Mouse (Mus musculus) spleen, postnatal 10 days (tissue): Measurements from ENCODE around the gene Jakmip3.
A peak's percentile ranks its signal among the peaks of the same experiment; 100 is the strongest.

Source experiments
- DNase-seq, 2 experiments: peaks; one replicate each; pipeline ENCODE4 v3.0.0; 2021 to 2022; ENCODE audit warnings: low spot score in 2 of 2

Jakmip3 gene

GRCm38 (mm10) chr7:139063406-139063805, 122.9 kb downstream of the Jakmip3 start:
- DNase-seq: peak in 1 of 2 experiments; percentile 23

GRCm38 (mm10) chr7:139068182-139068623, 127.7 kb downstream of the Jakmip3 start:
- DNase-seq: peak; percentile 14 to 63

DNA sequence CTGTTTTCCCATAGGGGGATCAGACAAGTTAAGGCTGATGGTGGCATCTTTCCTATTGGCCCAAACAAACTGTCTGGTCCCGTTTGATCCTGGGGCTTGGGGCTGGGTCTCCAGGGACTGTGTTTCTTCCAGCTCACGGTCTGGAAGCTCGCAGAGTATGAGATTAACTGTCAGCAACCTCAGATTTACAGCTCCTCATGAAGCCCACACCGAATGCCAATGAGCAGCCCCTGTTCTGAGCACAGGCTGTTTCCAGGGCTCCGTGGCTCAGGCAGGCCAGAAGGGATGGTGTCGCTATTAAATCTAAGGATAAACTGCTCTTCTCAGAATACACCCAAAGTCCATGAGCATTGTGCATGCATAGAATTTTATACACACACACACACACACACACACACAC, 133.7 kb downstream of the Jakmip3 start:
- DNase-seq: no peak

DNA sequence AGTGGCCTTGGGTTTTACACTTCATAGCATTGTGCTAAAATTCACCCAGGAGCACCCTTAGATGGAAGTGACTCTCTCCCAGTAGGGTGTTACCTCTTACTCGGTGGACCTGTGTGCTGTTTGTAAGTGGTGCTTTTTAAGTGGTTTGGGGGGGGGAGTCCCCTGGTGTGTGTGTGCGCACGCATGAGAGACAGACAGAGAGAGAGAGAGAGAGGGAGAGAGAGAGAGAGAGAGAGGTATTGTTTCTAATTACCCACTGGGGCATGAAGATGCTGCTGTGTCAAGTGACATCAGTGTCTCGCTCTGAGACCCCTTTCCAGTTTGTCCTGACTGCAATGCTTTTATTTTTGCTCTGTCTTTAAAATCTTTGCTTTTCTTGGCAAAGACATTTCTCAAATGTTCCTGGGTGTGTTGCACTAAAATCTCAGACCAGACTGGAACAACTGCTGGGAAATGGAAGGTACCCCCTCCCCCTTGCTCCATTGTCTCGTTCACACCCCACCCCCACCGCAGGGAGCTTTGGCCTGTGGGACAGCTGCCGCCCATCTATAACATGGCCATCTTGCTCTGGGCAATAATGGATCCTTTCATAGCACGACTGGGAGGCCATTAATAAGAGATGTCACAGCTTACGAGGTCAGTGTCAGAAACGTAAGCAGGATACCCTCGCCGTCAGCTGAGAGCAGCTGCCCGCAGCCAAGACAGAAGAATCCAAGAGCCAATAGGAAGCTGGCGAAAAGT, 134.7 kb downstream of the Jakmip3 start:
- DNase-seq: no peak

- no peak for DNase-seq
These were observed 136.8 kb downstream of the Jakmip3 start for GRCm38 (mm10) chr7:139077283-139077682.

GRCm38 (mm10) chr7:139078181-139078580, 137.7 kb downstream of the Jakmip3 start:
- DNase-seq: no peak

- DNase-seq: no peak
These were observed 138.6 kb downstream of the Jakmip3 start for GRCm38 (mm10) chr7:139079141-139079540.

- peak in 1 of 2 experiments; percentile 33 for DNase-seq
These were observed 140.2 kb downstream of the Jakmip3 start for GRCm38 (mm10) chr7:139080714-139081113.

GRCm38 (mm10) chr7:139081158-139081557, 140.6 kb downstream of the Jakmip3 start:
- DNase-seq: no peak

- DNase-seq: no peak
These were observed 141.8 kb downstream of the Jakmip3 start for GRCm38 (mm10) chr7:139082281-139082680.

DNA sequence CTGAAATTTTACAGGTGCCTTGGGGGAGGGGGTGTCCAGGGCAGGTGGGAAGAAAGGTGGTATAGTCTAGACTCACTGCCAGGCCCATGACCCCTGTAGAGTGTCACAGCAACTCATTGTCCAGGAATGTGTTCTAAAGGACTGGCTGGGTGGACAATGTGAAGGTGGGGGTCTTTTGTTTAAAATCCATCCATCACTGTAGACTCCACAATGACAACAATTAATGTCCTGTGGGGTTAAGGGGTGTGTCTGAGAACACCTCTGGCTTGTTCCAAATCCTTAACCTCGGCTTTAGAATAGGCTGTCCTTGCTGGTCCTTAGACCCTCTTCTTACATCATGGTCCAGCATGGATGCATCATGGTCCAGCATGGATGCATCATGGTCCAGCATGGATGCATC, 143.8 kb downstream of the Jakmip3 start:
- DNase-seq: no peak

- peak in 1 of 2 experiments; percentile 43 for DNase-seq
These were observed 145.2 kb downstream of the Jakmip3 start, which contains the start of gene Dpysl4 for GRCm38 (mm10) chr7:139085629-139086194. Gene Dpysl4 (plus strand): TSS chr7:139086001.

DNA sequence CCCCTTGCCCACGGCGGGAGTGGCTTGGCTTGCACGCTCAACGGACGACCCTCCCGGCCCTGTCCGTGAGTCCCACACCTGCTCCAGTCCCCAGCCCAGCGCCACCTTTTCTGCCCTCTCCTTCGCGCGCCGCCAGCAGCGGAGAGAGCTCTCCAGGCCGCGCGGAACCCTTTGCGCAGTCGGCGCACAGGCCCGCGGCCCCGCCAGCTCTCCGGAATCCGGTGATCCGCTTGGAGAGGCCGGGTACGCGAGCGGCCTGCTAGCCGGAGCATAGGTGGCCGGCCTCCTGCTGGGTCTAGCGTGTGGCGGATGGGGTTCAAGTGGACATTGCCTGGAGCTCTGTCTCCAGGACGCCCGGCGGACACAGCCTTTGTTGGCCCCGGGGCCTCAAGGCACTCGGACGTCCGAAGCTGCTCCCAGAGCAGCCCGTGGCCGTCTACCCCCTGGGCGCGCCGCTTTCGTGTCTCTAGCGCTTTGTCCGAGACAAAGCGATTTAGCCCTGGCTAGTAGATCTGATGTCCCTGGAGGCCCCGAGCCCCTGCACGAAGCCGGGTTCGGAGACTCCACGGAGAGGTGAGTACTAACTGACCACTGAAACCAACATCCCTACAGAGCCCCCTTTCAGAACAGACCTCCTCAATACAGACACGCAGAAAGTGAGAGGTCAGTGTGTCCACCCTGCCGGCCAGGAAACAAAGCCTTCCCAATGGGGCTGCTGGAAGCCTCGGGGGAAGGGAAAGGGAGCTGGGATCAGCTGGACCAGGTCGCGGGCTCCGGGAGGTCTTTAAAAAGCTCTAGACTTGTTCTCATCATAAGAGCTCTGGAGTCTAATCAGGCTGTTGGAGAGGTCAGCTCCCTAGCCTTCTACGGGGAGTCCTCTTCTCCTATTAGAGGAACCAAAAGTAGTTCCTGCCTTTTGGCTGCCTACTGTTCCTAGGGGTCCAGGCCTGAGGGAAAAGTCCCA, 145.9 kb downstream of the Jakmip3 start:
- DNase-seq: no peak

DNA sequence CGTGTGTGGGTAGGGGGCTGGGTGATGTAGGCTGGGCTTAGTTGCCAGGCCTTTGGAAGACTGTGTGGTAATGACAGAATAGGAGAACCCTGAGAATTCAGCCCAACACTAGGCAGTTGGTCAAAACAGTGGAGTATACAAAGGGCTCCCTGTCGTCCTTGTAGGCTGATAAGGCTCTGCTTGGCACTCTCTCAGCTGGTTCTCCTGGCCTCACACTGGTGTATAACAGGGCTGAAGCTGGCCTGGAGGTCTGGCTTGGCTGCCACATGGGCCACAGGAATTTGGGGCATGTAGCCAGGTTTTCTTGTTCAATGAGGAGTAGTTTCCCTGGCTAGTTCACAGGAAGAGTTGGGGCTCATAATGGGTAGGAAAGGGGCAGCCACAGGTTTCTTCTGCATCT, 147.3 kb downstream of the Jakmip3 start:
- DNase-seq: no peak

- DNase-seq: no peak
These were observed 149.7 kb downstream of the Jakmip3 start for GRCm38 (mm10) chr7:139089892-139090874.

GRCm38 (mm10) chr7:139091681-139092080, 151.2 kb downstream of the Jakmip3 start:
- no peak for DNase-seq

- no peak for DNase-seq
These were observed 152.1 kb downstream of the Jakmip3 start for GRCm38 (mm10) chr7:139092676-139093075.

- no peak for DNase-seq
These were observed 152.6 kb downstream of the Jakmip3 start for GRCm38 (mm10) chr7:139093124-139093523.

DNA sequence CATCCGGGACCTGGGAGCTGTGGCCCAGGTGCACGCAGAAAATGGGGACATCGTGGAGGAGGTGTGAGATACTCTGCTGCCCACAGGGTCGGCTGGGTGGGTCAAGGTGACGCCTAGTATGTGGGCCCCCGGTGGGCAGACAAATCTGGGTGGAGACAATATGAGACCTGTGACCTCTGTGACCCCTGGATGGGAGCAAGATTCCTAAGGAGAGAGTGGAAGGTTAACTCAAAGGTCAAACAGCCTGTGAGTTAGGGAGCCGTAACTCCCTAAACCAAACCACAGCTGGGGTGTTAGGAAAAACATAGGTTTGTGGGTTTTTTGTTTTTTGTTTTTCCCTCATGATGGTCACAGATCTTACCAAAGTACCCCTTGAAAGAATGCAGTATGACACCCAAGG, 153.3 kb downstream of the Jakmip3 start:
- DNase-seq: no peak

- DNase-seq: no peak
These were observed 154.2 kb downstream of the Jakmip3 start for GRCm38 (mm10) chr7:139094761-139095160.

GRCm38 (mm10) chr7:139095282-139095681, 154.8 kb downstream of the Jakmip3 start:
- no peak for DNase-seq
